Mouse (Mus musculus): ENCODE results near the gene Ttyh3. TPM values are rescaled to one million over a fixed set of nuclear protein-coding genes. Genes with fewer than 3 reads are reported as not detected.

The Ttyh3 gene
- 6.4 and 8.1 TPM in 2 replicates for polyA plus RNA-seq (2012; rRNA removed)

GRCm38 (mm10) chr5:140648519-140649100 lies at the start of gene Ttyh3:
Gene Ttyh3, minus strand, starts transcription at chr5:140649031.

GRCm38 (mm10) chr5:140607001-140607835 lies 41.6 kb downstream of the Ttyh3 start, which contains the start of gene Lfng:
Gene Lfng, plus strand, starts transcription at chr5:140607320.

Other genes with a start within 250 kb of the Ttyh3 start
- gene Eif3b, start 229.7 kb downstream of the Ttyh3 start, polyA plus RNA-seq (2012; rRNA removed): 88.6 and 93.9 TPM in 2 replicates
- 0.01 TPM in 1 of 2 replicates, not detected in the other for gene Gm4869, start 203.4 kb downstream of the Ttyh3 start, polyA plus RNA-seq (2012; rRNA removed)
- gene Chst12, start 143.5 kb downstream of the Ttyh3 start, polyA plus RNA-seq (2012; rRNA removed): 3.4 and 4.5 TPM in 2 replicates
- 2.4 and 3.0 TPM in 2 replicates for gene Grifin, start 84.0 kb downstream of the Ttyh3 start, polyA plus RNA-seq (2012; rRNA removed)
- 9.3 and 12.0 TPM in 2 replicates for gene Lfng, start 41.7 kb downstream of the Ttyh3 start, polyA plus RNA-seq (2012; rRNA removed)
- 4.1 and 4.2 TPM in 2 replicates for gene Iqce, start 53.3 kb upstream of the Ttyh3 start, polyA plus RNA-seq (2012; rRNA removed)
- 4.5 and 4.8 TPM in 2 replicates for gene Brat1, start 56.0 kb upstream of the Ttyh3 start, polyA plus RNA-seq (2012; rRNA removed)
- gene Amz1, start 75.1 kb upstream of the Ttyh3 start, polyA plus RNA-seq (2012; rRNA removed): 0.61 and 0.81 TPM in 2 replicates
- 12.3 and 13.3 TPM in 2 replicates for gene Gna12, start 181.4 kb upstream of the Ttyh3 start, polyA plus RNA-seq (2012; rRNA removed)